Mouse (Mus musculus) hindbrain, postnatal 0 days (tissue): ENCODE data around the gene Arntl2. TPM values are rescaled to one million over a fixed set of nuclear protein-coding genes. Genes with fewer than 3 reads are reported as not detected.

Source experiments
- ATAC-seq: fragments of 200-750 bp; cut with Nextera tagmentation; 2 replicates; pipeline ENCODE4 v1.8.0; 2017; ENCODE audit warnings: mild to moderate bottlenecking, moderate TSS enrichment, moderate library complexity
- DNase-seq: peaks from one replicate; pipeline ENCODE4 v3.0.0-alpha.2; 2015; ENCODE audit warnings: low spot score
- H3K27ac ChIP-seq: fragments of 300-500 bp; sonication (generic); 2 replicates; pipeline ENCODE4 v1.5.1; 2014; ENCODE audit warnings: mild to moderate bottlenecking
- H3K27me3 ChIP-seq: fragments of 300-500 bp; sonication (generic); 2 replicates; pipeline ENCODE4 v1.6.1; 2014; ENCODE audit warnings: low read length, mixed read lengths; ENCODE audit not compliant: insufficient read depth
- H3K36me3 ChIP-seq: fragments of 300-500 bp; sonication (generic); 2 replicates; pipeline ENCODE4 v1.6.1; 2014; ENCODE audit warnings: low read length, mixed read lengths; ENCODE audit not compliant: insufficient read depth
- H3K4me1 ChIP-seq: fragments of 300-500 bp; sonication (generic); 2 replicates; pipeline ENCODE4 v1.6.1; 2014; ENCODE audit warnings: antibody characterized with exemption, low read length, mixed read lengths; ENCODE audit not compliant: insufficient read depth
- H3K4me2 ChIP-seq: fragments of 300-500 bp; sonication (generic); 2 replicates; pipeline ENCODE4 v1.6.1; 2014; ENCODE audit warnings: low read depth, mild to moderate bottlenecking, low read length, moderate library complexity, mixed read lengths
- H3K4me3 ChIP-seq: fragments of 300-500 bp; sonication (generic); 2 replicates; pipeline ENCODE4 v1.5.1; 2014; ENCODE audit warnings: low read length
- H3K9ac ChIP-seq: fragments of 300-500 bp; sonication (generic); replicated peaks from 2 replicates; pipeline ENCODE4 v1.6.1; 2014; ENCODE audit warnings: mild to moderate bottlenecking, low read length, moderate library complexity, mixed read lengths
- H3K9me3 ChIP-seq: fragments of 300-500 bp; sonication (generic); 2 replicates; pipeline ENCODE4 v1.6.1; 2016; ENCODE audit warnings: low read length, mixed read lengths
- CTCF ChIP-seq: IDR thresholded peaks from 2 replicates; pipeline ENCODE4 v1.5.1; 2016; ENCODE audit warnings: antibody characterized with exemption, control low read depth, low read depth
- WGBS: fragments of 180-500 bp; shearing (Covaris S2); extraction: QIAGEN DNeasy Blood & Tissue Kit; methylation state at CpG from one replicate; pipeline ENCODE4 v1.1.7; 2014; 5-methylcytosine and 5-hydroxymethylcytosine counted together
- polyA plus RNA-seq: library from polyadenylated mRNA; unstranded; fragments of >200 nt; fragmentation: Nextera tagmentation; extraction: Ambion mirVana; gene quantifications from 2 replicates; pipeline ENCODE4 v1.2.1, GENCODE M21; 2015
- total RNA-seq: library from RNA; depleted of rRNA; stranded (reverse); fragments of >200 nt; gene quantifications from 2 replicates; pipeline ENCODE4 v1.2.3, GENCODE M21; 2014; rRNA removed

Gene Arntl2
- total and polyA plus RNA-seq, 2 experiments from 2014 or later: 3.9 to 4.1 TPM

DNA sequence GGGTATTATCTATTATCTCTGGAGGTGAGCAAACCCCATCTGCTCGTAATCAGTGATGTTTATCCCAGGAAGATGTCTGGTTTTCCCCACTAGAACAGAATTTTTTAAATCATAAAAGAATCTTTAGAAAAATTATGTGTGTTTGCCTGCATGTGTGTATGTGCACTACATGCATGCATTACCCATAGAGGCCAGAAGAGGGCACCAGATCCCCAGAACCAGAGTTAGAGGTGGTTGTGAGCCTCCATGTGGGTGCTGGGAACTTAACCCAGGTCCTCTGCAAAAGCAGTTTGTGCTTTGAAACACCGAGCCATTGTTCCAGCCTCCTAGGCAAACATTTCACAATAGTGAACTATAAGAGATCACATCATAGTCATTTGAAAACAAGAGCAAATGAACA lies 81.0 kb downstream of the Arntl2 start:
- Histone ChIP-seq H3K9ac (no peak overlapping the region), H3K4me1 (no peaks in the 10 kb centered on the region), H3K9me3 (peaks cover 3% of the 10 kb centered on the region; the same call in 1 of the 2 replicates), H3K27me3 (no peaks in the 10 kb centered on the region), H3K36me3 (no peaks in the 10 kb centered on the region), H3K27ac (no peak overlapping the region), H3K4me3 (no peak overlapping the region), H3K4me2 (no peak overlapping the region)
- ATAC-seq: no peak
- 96% methylated on average over 2 of the region's 2 CpGs for whole genome bisulfite sequencing
- no peak for DNase-seq
- TF ChIP-seq CTCF: peak; percentile 40

- Histone ChIP-seq H3K4me2 (no peak overlapping the region), H3K27ac (no peak overlapping the region), H3K36me3 (no peaks in the 10 kb centered on the region), H3K27me3 (no peaks in the 10 kb centered on the region), H3K9me3 (peaks cover 3% of the 10 kb centered on the region; the same call in 1 of the 2 replicates), H3K4me1 (no peaks in the 10 kb centered on the region), H3K9ac (no peak overlapping the region), H3K4me3 (no peak overlapping the region)
- WGBS: 86% methylated on average over 12 of the region's 12 CpGs
- no peak for ATAC-seq
- no peak for TF ChIP-seq CTCF
- no peak for DNase-seq
Observed at GRCm38 (mm10) chr6:146877425-146878045, 81.7 kb downstream of the Arntl2 start.

DNA sequence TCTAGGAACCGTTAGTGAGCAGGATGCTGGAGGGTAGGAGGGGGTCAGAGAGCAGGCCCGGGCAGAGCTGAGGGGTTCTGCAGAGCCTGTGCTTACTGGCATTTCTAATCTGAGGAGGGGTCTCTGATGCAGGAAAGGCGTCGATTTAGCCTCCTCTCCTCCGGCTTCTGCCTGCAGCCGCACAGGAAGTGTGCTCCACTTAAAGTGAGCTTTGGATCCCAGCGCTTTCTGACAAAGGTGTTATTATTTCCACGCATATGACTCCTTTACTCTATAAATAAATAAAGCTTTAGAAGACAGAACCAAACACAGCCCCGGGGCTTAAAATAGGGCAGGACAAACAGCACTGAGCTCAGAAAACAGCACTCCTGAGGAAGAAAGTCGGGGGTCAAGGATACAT lies 83.1 kb downstream of the Arntl2 start:
- Histone ChIP-seq H3K9me3 (peaks cover 3% of the 10 kb centered on the region; the same call in 1 of the 2 replicates), H3K4me3 (no peak overlapping the region), H3K36me3 (no peaks in the 10 kb centered on the region), H3K27me3 (no peaks in the 10 kb centered on the region), H3K27ac (no peak overlapping the region), H3K9ac (no peak overlapping the region), H3K4me2 (no peak overlapping the region), H3K4me1 (no peaks in the 10 kb centered on the region)
- WGBS: 48% methylated on average over 10 of the region's 10 CpGs
- no peak for DNase-seq
- TF ChIP-seq CTCF: no peak
- no peak for ATAC-seq

DNA sequence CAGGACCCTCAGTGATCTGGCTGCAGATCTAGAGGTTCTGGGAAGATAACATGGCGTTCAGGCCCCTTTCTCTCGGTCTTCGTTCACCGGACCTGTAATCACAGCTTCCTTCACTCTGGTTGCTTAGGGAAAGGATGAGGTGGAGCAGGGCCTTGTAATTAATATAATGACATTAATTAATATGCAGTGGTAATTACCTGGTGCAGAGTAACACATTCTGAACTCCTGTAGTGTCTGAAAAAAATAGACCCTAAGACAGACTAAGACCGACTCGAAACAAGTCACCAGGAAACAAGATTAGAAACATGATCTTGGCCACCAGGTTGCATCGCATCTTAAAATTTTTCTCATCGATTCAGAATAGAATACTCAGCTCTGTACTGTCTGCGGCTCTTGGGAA lies 84.0 kb downstream of the Arntl2 start:
- H3K27ac ChIP-seq: no peak overlapping the region
- H3K9ac ChIP-seq: no peak overlapping the region
- TF ChIP-seq CTCF: no peak
- WGBS: 88% methylated on average over 9 of the region's 9 CpGs
- no peak for DNase-seq
- H3K4me2 ChIP-seq: no peak overlapping the region
- ATAC-seq: no peak
- no peaks in the 10 kb centered on the region for H3K4me1 ChIP-seq
- H3K9me3 ChIP-seq: peaks cover 3% of the 10 kb centered on the region; the same call in 1 of the 2 replicates
- no peak overlapping the region for H3K4me3 ChIP-seq
- no peaks in the 10 kb centered on the region for H3K27me3 ChIP-seq
- no peaks in the 10 kb centered on the region for H3K36me3 ChIP-seq

GRCm38 (mm10) chr6:146880296-146880695 lies 84.4 kb downstream of the Arntl2 start:
- H3K4me3 ChIP-seq: no peak overlapping the region
- H3K9ac ChIP-seq: no peak overlapping the region
- no peaks in the 10 kb centered on the region for H3K36me3 ChIP-seq
- no peak for DNase-seq
- TF ChIP-seq CTCF: no peak
- no peaks in the 10 kb centered on the region for H3K4me1 ChIP-seq
- no peak overlapping the region for H3K4me2 ChIP-seq
- H3K27ac ChIP-seq: no peak overlapping the region
- peaks cover 3% of the 10 kb centered on the region; the same call in 1 of the 2 replicates for H3K9me3 ChIP-seq
- H3K27me3 ChIP-seq: no peaks in the 10 kb centered on the region
- no peak for ATAC-seq
- WGBS: 89% methylated on average over 4 of the region's 4 CpGs

- H3K9me3 ChIP-seq: no peaks in the 10 kb centered on the region
- WGBS: 66% methylated on average over 13 of the region's 13 CpGs
- no peak overlapping the region for H3K4me2 ChIP-seq
- no peak overlapping the region for H3K27ac ChIP-seq
- no peaks in the 10 kb centered on the region for H3K27me3 ChIP-seq
- DNase-seq (no peak), ATAC-seq (no peak)
- H3K4me1 ChIP-seq: no peaks in the 10 kb centered on the region
- no peak overlapping the region for H3K4me3 ChIP-seq
- no peak overlapping the region for H3K9ac ChIP-seq
- H3K36me3 ChIP-seq: no peaks in the 10 kb centered on the region
- no peak for TF ChIP-seq CTCF
Observed at GRCm38 (mm10) chr6:146881896-146882770, 86.3 kb downstream of the Arntl2 start.

Other genes with a start within 250 kb of the Arntl2 start
- gene Fgfr1op2, start 218.9 kb upstream of the Arntl2 start, total RNA-seq: 21.6 and 22.3 TPM in 2 replicates
- gene Fgfr1op2, start 218.9 kb upstream of the Arntl2 start, polyA plus RNA-seq: 45.9 and 51.5 TPM in 2 replicates
- 19.3 and 24.6 TPM in 2 replicates for gene Ints13, start 218.2 kb upstream of the Arntl2 start, total RNA-seq
- 25.7 and 26.4 TPM in 2 replicates for gene Ints13, start 218.2 kb upstream of the Arntl2 start, polyA plus RNA-seq
- 23.7 and 42.3 TPM in 2 replicates for gene Med21, start 153.5 kb upstream of the Arntl2 start, total RNA-seq
- 112 and 116 TPM in 2 replicates for gene Med21, start 153.5 kb upstream of the Arntl2 start, polyA plus RNA-seq
- gene Tm7sf3, start 153.2 kb upstream of the Arntl2 start, total RNA-seq: 43.9 and 45.6 TPM in 2 replicates
- 37.2 and 39.5 TPM in 2 replicates for gene Tm7sf3, start 153.2 kb upstream of the Arntl2 start, polyA plus RNA-seq
- 4.5 and 5.0 TPM in 2 replicates for gene Stk38l, start 71.1 kb upstream of the Arntl2 start, total RNA-seq
- gene Stk38l, start 71.1 kb upstream of the Arntl2 start, polyA plus RNA-seq: 12.3 and 14.4 TPM in 2 replicates
- gene Smco2, start 54.0 kb downstream of the Arntl2 start, total RNA-seq: not detected in 2 replicates
- gene Smco2, start 54.0 kb downstream of the Arntl2 start, polyA plus RNA-seq: not detected in 2 replicates
- gene Ppfibp1, start 92.4 kb downstream of the Arntl2 start, total RNA-seq: 17.8 and 26.8 TPM in 2 replicates
- 16.3 and 17.2 TPM in 2 replicates for gene Ppfibp1, start 92.4 kb downstream of the Arntl2 start, polyA plus RNA-seq
- not detected in 2 replicates for gene 1700034J05Rik, start 158.4 kb downstream of the Arntl2 start, total RNA-seq
- gene 1700034J05Rik, start 158.4 kb downstream of the Arntl2 start, polyA plus RNA-seq: not detected in 2 replicates
- gene Rep15, start 236.5 kb downstream of the Arntl2 start, total RNA-seq: 0.50 TPM in 1 of 2 replicates, not detected in the other
- 0.48 TPM in 2 replicates for gene Rep15, start 236.5 kb downstream of the Arntl2 start, polyA plus RNA-seq
- 8.3 and 8.7 TPM in 2 replicates for gene Mrps35, start 246.7 kb downstream of the Arntl2 start, total RNA-seq
- 78.5 and 79.9 TPM in 2 replicates for gene Mrps35, start 246.7 kb downstream of the Arntl2 start, polyA plus RNA-seq